Mouse (Mus musculus): ENCODE data around the gene Dlg2. TPM values are rescaled to one million over a fixed set of nuclear protein-coding genes. Genes with fewer than 3 reads are reported as not detected.

Gene Dlg2
- polyA plus RNA-seq, 1 experiment from 2014 or later = 0.87 TPM

- H3K9me3 ChIP-seq (replicated peaks; ENCODE audit: low read length) = no peaks in the 10 kb centered on the region
- 38% methylated on average over 7 of the region's 7 CpGs for WGBS
- H3K9ac ChIP-seq (ENCODE audit: low read depth, low read length) = no peak overlapping the region
- no peaks in the 10 kb centered on the region for H3K36me3 ChIP-seq (ENCODE audit: insufficient read depth, low read length)
- H3K27me3 ChIP-seq (ENCODE audit: insufficient read depth, low read length) = no peaks in the 10 kb centered on the region
- peak; percentile 75 for DNase-seq (ENCODE audit: low spot score)
- peak; percentile 92 for TF ChIP-seq CTCF (IDR thresholded peaks at IDR 0.05; ENCODE audit: low read depth)
- H3K4me1 ChIP-seq (replicated peaks; ENCODE audit: insufficient read depth, low read length) = 0 out of 2 replicates have a peak, but pooled peaks cover 3% of the 10 kb centered on the region
- no peak overlapping the region for H3K27ac ChIP-seq
- H3K4me2 ChIP-seq (ENCODE audit: low read length) = no peak overlapping the region
- no peak for ATAC-seq (replicated peaks; ENCODE audit: low FRiP score, low read depth)
- no peak overlapping the region for H3K4me3 ChIP-seq (replicated peaks; ENCODE audit: low read depth, low read length)
These were observed 1550.6 kb downstream of the Dlg2 start for GRCm38 (mm10) chr7:92027049-92027448.

- no peak overlapping the region for H3K9ac ChIP-seq (ENCODE audit: low read depth, low read length)
- H3K27me3 ChIP-seq (ENCODE audit: insufficient read depth, low read length) = no peaks in the 10 kb centered on the region
- DNase-seq (ENCODE audit: low spot score) (no peak), ATAC-seq (replicated peaks; ENCODE audit: low FRiP score, low read depth) (no peak)
- no peak overlapping the region for H3K4me2 ChIP-seq (ENCODE audit: low read length)
- H3K4me3 ChIP-seq (replicated peaks; ENCODE audit: low read depth, low read length) = no peak overlapping the region
- 90% methylated on average over 2 of the region's 2 CpGs for WGBS
- H3K4me1 ChIP-seq (replicated peaks; ENCODE audit: insufficient read depth, low read length) = no peaks in the 10 kb centered on the region
- H3K9me3 ChIP-seq (replicated peaks; ENCODE audit: low read length) = no peaks in the 10 kb centered on the region
- no peak overlapping the region for H3K27ac ChIP-seq
- no peaks in the 10 kb centered on the region for H3K36me3 ChIP-seq (ENCODE audit: insufficient read depth, low read length)
- no peak for TF ChIP-seq CTCF (IDR thresholded peaks at IDR 0.05; ENCODE audit: low read depth)
These were observed 1557.8 kb downstream of the Dlg2 start for GRCm38 (mm10) chr7:92034256-92034655.

DNA sequence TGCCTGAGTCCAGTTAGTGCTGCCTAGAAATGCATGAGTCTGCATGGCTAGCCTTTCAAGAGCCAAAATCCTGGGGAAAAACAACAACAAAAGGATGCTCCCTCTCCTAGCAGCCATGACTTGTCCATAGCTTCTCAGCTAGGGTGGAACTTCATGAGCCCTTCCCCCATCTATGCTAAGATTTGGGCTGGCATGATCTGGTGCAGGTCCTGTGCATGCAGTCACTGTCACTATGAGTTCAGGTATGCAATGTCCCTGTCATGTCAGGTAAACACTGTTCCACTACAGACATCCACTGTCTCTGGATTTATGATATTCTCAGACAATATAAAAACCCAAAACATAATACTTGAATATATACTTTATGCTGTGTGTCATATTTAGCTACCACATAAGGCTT, 1563.7 kb downstream of the Dlg2 start:
- H3K4me1 ChIP-seq (replicated peaks; ENCODE audit: insufficient read depth, low read length) = no peaks in the 10 kb centered on the region
- no peak overlapping the region for H3K27ac ChIP-seq
- H3K4me2 ChIP-seq (ENCODE audit: low read length) = no peak overlapping the region
- ATAC-seq (replicated peaks; ENCODE audit: low FRiP score, low read depth) (no peak), DNase-seq (ENCODE audit: low spot score) (no peak)
- no peaks in the 10 kb centered on the region for H3K9me3 ChIP-seq (replicated peaks; ENCODE audit: low read length)
- H3K27me3 ChIP-seq (ENCODE audit: insufficient read depth, low read length) = no peaks in the 10 kb centered on the region
- no peak for TF ChIP-seq CTCF (IDR thresholded peaks at IDR 0.05; ENCODE audit: low read depth)
- no peak overlapping the region for H3K4me3 ChIP-seq (replicated peaks; ENCODE audit: low read depth, low read length)
- H3K36me3 ChIP-seq (ENCODE audit: insufficient read depth, low read length) = no peaks in the 10 kb centered on the region
- no peak overlapping the region for H3K9ac ChIP-seq (ENCODE audit: low read depth, low read length)

DNA sequence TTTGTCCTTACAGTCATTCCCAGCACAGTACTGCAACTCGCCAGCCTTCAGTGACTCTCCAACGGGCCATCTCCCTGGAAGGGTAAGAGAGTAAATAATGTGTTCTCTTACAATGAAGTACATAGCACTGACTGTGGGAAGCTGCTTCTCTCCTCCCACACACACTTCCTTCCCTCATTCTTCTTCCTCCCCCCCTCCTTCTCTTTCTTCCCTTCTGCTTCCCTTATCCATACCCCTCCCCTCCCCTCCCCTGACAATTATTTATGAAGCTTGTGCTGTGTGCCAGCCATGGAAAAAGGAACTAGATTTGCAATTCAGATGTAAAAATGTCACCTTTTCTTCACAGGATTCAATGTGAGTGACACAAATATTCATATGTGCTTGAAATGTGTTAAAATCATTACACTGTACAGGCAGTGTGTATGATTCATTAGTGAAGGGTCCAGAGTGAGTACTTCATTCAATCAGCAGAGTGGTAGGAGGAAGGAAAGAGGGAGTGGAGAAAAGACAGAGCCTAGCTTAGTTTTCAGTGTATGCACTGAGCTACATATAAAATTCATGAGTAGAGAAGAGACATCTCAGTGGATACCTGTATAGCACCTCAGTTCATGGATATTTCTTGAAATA, 1564.4 kb downstream of the Dlg2 start:
- Histone ChIP-seq H3K9me3 (replicated peaks; ENCODE audit: low read length) (no peaks in the 10 kb centered on the region), H3K4me2 (ENCODE audit: low read length) (no peak overlapping the region)

DNA sequence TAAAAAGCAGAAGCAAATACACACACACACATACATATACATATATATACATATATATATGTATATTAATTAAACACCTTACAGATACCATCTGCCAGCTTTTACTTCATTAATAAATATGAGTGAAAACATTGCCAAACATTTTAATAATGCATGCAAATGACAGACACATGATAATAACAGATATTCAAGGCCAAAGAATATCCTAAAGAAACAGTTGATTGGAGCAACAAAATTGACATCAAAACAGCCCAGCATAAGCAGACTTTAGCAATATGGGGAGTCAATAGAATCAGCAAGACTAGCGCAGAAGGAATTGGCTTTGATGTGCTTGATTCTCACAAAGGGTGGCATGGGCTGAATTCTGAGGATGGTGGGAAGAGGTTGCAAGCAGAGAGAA, 1568.5 kb downstream of the Dlg2 start:
- Histone ChIP-seq H3K4me3 (replicated peaks; ENCODE audit: low read depth, low read length) (no peak overlapping the region), H3K4me1 (replicated peaks; ENCODE audit: insufficient read depth, low read length) (no peaks in the 10 kb centered on the region), H3K9me3 (replicated peaks; ENCODE audit: low read length) (no peaks in the 10 kb centered on the region), H3K4me2 (ENCODE audit: low read length) (no peak overlapping the region), H3K27ac (no peak overlapping the region), H3K36me3 (ENCODE audit: insufficient read depth, low read length) (no peaks in the 10 kb centered on the region), H3K27me3 (ENCODE audit: insufficient read depth, low read length) (no peaks in the 10 kb centered on the region), H3K9ac (ENCODE audit: low read depth, low read length) (no peak overlapping the region)
- 97% methylated on average over 1 of the region's 1 CpGs for WGBS
- ATAC-seq (replicated peaks; ENCODE audit: low FRiP score, low read depth) (no peak), DNase-seq (ENCODE audit: low spot score) (no peak)
- no peak for TF ChIP-seq CTCF (IDR thresholded peaks at IDR 0.05; ENCODE audit: low read depth)

More for the DNA sequence above, 1564.4 kb downstream of the Dlg2 start:
- H3K4me3 ChIP-seq (replicated peaks; ENCODE audit: low read depth, low read length) = no peak overlapping the region
- no peak for DNase-seq (ENCODE audit: low spot score)
- no peak for ATAC-seq (replicated peaks; ENCODE audit: low FRiP score, low read depth)
- WGBS = 41% methylated on average over 2 of the region's 2 CpGs
- H3K4me1 ChIP-seq (replicated peaks; ENCODE audit: insufficient read depth, low read length) = no peaks in the 10 kb centered on the region
- no peaks in the 10 kb centered on the region for H3K27me3 ChIP-seq (ENCODE audit: insufficient read depth, low read length)
- no peak overlapping the region for H3K9ac ChIP-seq (ENCODE audit: low read depth, low read length)
- H3K27ac ChIP-seq = no peak overlapping the region
- no peaks in the 10 kb centered on the region for H3K36me3 ChIP-seq (ENCODE audit: insufficient read depth, low read length)
- no peak for TF ChIP-seq CTCF (IDR thresholded peaks at IDR 0.05; ENCODE audit: low read depth)

DNA sequence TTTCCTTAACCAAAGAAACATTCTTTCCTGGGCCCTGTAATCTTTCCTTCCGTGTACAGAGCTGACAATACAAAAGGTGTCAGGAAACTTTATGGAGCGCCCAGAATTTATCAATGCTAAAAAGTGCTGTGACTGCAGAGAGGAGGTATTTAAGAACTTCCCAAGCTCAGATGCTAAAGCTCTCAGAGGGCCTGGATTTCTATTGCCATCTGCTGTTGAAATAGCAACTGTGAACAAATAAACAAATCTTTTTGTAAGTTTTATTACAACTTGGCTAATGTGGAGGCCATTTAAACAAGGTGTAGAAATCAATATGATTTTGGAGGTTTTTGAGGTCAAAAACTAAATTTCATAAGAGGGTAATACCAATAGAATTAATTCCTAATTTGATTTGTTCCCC, 1570.8 kb downstream of the Dlg2 start:
- Histone ChIP-seq H3K9ac (ENCODE audit: low read depth, low read length) (no peak overlapping the region), H3K4me2 (ENCODE audit: low read length) (no peak overlapping the region), H3K4me1 (replicated peaks; ENCODE audit: insufficient read depth, low read length) (no peaks in the 10 kb centered on the region), H3K27me3 (ENCODE audit: insufficient read depth, low read length) (no peaks in the 10 kb centered on the region), H3K4me3 (replicated peaks; ENCODE audit: low read depth, low read length) (no peak overlapping the region), H3K36me3 (ENCODE audit: insufficient read depth, low read length) (no peaks in the 10 kb centered on the region), H3K27ac (no peak overlapping the region), H3K9me3 (replicated peaks; ENCODE audit: low read length) (no peaks in the 10 kb centered on the region)
- WGBS = 37% methylated on average over 2 of the region's 2 CpGs
- ATAC-seq (replicated peaks; ENCODE audit: low FRiP score, low read depth) (no peak), DNase-seq (ENCODE audit: low spot score) (peak; percentile 17)
- TF ChIP-seq CTCF (IDR thresholded peaks at IDR 0.05; ENCODE audit: low read depth) = peak; percentile 30; the same call in 1 of the 2 replicates

DNA sequence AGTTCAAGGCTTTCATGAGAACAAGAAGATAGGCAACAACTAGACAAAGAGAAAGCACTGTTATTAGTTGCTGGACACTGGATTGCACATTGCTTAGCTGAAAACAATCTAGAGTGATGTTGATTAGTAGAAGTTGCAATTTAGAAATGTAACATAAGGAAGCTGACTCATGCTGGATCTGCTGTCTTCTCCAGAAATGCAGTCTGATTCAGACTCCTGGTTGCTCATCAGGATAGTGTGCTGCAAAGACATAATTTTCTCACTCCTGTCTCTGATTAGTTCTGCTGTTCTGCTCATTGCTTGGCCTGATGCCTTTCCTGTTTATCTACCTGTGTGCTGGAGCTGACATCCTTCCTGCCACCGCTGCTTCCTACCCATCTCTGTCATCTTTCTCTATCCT, 1572.4 kb downstream of the Dlg2 start:
- WGBS = 83% methylated on average over 1 of the region's 1 CpGs

More for the DNA sequence above, 1572.4 kb downstream of the Dlg2 start:
- no peak overlapping the region for H3K9ac ChIP-seq (ENCODE audit: low read depth, low read length)
- no peak overlapping the region for H3K27ac ChIP-seq
- no peak overlapping the region for H3K4me2 ChIP-seq (ENCODE audit: low read length)
- ATAC-seq (replicated peaks; ENCODE audit: low FRiP score, low read depth) (no peak), DNase-seq (ENCODE audit: low spot score) (no peak)
- no peaks in the 10 kb centered on the region for H3K4me1 ChIP-seq (replicated peaks; ENCODE audit: insufficient read depth, low read length)
- TF ChIP-seq CTCF (IDR thresholded peaks at IDR 0.05; ENCODE audit: low read depth) = no peak
- H3K4me3 ChIP-seq (replicated peaks; ENCODE audit: low read depth, low read length) = no peak overlapping the region
- no peaks in the 10 kb centered on the region for H3K36me3 ChIP-seq (ENCODE audit: insufficient read depth, low read length)
- no peaks in the 10 kb centered on the region for H3K9me3 ChIP-seq (replicated peaks; ENCODE audit: low read length)
- no peaks in the 10 kb centered on the region for H3K27me3 ChIP-seq (ENCODE audit: insufficient read depth, low read length)
